Mouse (Mus musculus) CH12.LX (cell line): ENCODE data around the gene Fxyd1. TPM values are rescaled to one million over a fixed set of nuclear protein-coding genes. Genes with fewer than 3 reads are reported as not detected.

ENCODE experiments used
- DNase-seq: peaks from one replicate; pipeline ENCODE4 v3.0.0-alpha.2; 2013; ENCODE audit errors: extremely low read depth
- H3K27ac ChIP-seq: 2 replicates; pipeline ENCODE4 v1.5.1; 2012; ENCODE audit warnings: low read depth, mild to moderate bottlenecking, control low read depth, moderate library complexity; ENCODE audit not compliant: insufficient read depth
- H3K27me3 ChIP-seq: replicated peaks from 2 replicates; pipeline ENCODE3; 2012; ENCODE audit warnings: inconsistent platforms
- H3K36me3 ChIP-seq, 2 experiments: replicated peaks in 1 of 2; 2 replicates each; pipeline versions ENCODE3 to v1.6.1; 2012; ENCODE audit warnings: inconsistent platforms in 1 of 2, low read length in 1 of 2, mild to moderate bottlenecking in 1 of 2, mixed read lengths in 1 of 2, moderate library complexity in 1 of 2; ENCODE audit not compliant: control insufficient read depth in 1 of 2, insufficient read depth in 1 of 2
- H3K4me1 ChIP-seq, 2 experiments: 2 replicates each; pipeline ENCODE4 v1.6.1; 2012; ENCODE audit warnings: inconsistent platforms in 1 of 2, moderate library complexity in 1 of 2; ENCODE audit not compliant: insufficient read depth in 2 of 2, control insufficient read depth in 1 of 2
- H3K4me2 ChIP-seq: 2 replicates; pipeline ENCODE4 v1.6.1; 2012; ENCODE audit warnings: low read depth, mild to moderate bottlenecking, control low read depth; ENCODE audit not compliant: poor library complexity, insufficient read depth, severe bottlenecking
- H3K4me3 ChIP-seq, 3 experiments: fragments of 150-350 bp in 1 of 3; sonication (generic) in 1 of 3; replicated peaks in 1 of 3; 2 replicates each; pipeline versions ENCODE3 to v1.5.1; 2011 to 2012; ENCODE audit warnings: low read depth in 2 of 3, low read length in 2 of 3, mild to moderate bottlenecking in 2 of 3, moderate library complexity in 2 of 3, control low read depth in 1 of 3, improper control_type of control experiment in 1 of 3, inconsistent platforms in 1 of 3, mixed read lengths in 1 of 3; ENCODE audit not compliant: poor library complexity in 1 of 3
- H3K79me2 ChIP-seq: replicated peaks from 2 replicates; pipeline ENCODE4 v1.6.1; 2012; ENCODE audit warnings: mild to moderate bottlenecking, moderate library complexity; ENCODE audit not compliant: control insufficient read depth, poor library complexity, insufficient read depth, severe bottlenecking; ENCODE audit errors: extremely low read depth
- H3K9ac ChIP-seq: 2 replicates; pipeline ENCODE4 v1.6.1; 2012; ENCODE audit warnings: low read depth, mild to moderate bottlenecking, control low read depth, moderate library complexity; ENCODE audit not compliant: insufficient read depth
- H3K9me3 ChIP-seq: replicated peaks from 2 replicates; pipeline ENCODE3; 2012; ENCODE audit warnings: low read length, inconsistent platforms, mixed read lengths
- BHLHE40 ChIP-seq: IDR thresholded peaks from 2 replicates; pipeline ENCODE4 v1.6.1; 2011; ENCODE audit warnings: mild to moderate bottlenecking, low read depth, low read length, improper control_type of control experiment
- CHD1 ChIP-seq: IDR thresholded peaks from 2 replicates; pipeline ENCODE4 v1.6.1; 2012; ENCODE audit warnings: low read depth, low read length, improper control_type of control experiment, inconsistent platforms
- ELF1 ChIP-seq: IDR thresholded peaks from 2 replicates; pipeline ENCODE4 v1.6.1; 2014; ENCODE audit warnings: low read depth, mild to moderate bottlenecking, inconsistent platforms, low read length, improper control_type of control experiment
- ETS1 ChIP-seq: conservative IDR thresholded peaks from 2 replicates; pipeline ENCODE4 v1.6.1; 2012; ENCODE audit warnings: low read depth, mild to moderate bottlenecking, inconsistent platforms, low read length, improper control_type of control experiment, moderate library complexity
- HCFC1 ChIP-seq: IDR thresholded peaks from 2 replicates; pipeline ENCODE4 v1.6.1; 2012; ENCODE audit warnings: low read depth, mild to moderate bottlenecking, inconsistent platforms, low read length, improper control_type of control experiment
- MAZ ChIP-seq: IDR thresholded peaks from 2 replicates; pipeline ENCODE4 v1.6.1; 2012; ENCODE audit warnings: low read depth, mild to moderate bottlenecking, inconsistent platforms, low read length, improper control_type of control experiment, moderate library complexity
- MYC ChIP-seq: IDR thresholded peaks from 2 replicates; pipeline ENCODE4 v1.6.1; 2011; ENCODE audit warnings: low read depth, mild to moderate bottlenecking, improper control_type of control experiment, low read length
- NELFE ChIP-seq: IDR thresholded peaks from 2 replicates; pipeline ENCODE4 v1.6.1; 2011; ENCODE audit warnings: low read depth, low read length, improper control_type of control experiment
- NRF1 ChIP-seq: IDR thresholded peaks from 2 replicates; pipeline ENCODE4 v1.6.1; 2014; ENCODE audit warnings: low read depth, mild to moderate bottlenecking, inconsistent platforms, low read length, improper control_type of control experiment, moderate library complexity
- PAX5 ChIP-seq: IDR thresholded peaks from 2 replicates; pipeline ENCODE4 v1.6.1; 2012; ENCODE audit warnings: low read length, inconsistent platforms, mixed read lengths
- SIN3A ChIP-seq: IDR thresholded peaks from 2 replicates; pipeline ENCODE4 v1.6.1; 2012; ENCODE audit warnings: low read length, improper control_type of control experiment, inconsistent platforms
- SMC3 ChIP-seq: IDR thresholded peaks from 2 replicates; pipeline ENCODE4 v1.6.1; 2011; ENCODE audit warnings: low read depth, low read length, improper control_type of control experiment
- UBTF ChIP-seq: IDR thresholded peaks from 2 replicates; pipeline ENCODE4 v1.6.1; 2012; ENCODE audit warnings: low read depth, mild to moderate bottlenecking, inconsistent platforms, low read length, improper control_type of control experiment, moderate library complexity
- USF1 ChIP-seq: IDR thresholded peaks from 2 replicates; pipeline ENCODE4 v1.6.1; 2014; ENCODE audit warnings: low read depth, mild to moderate bottlenecking, inconsistent platforms, low read length, improper control_type of control experiment
- USF2 ChIP-seq: conservative IDR thresholded peaks from 2 replicates; pipeline ENCODE4 v1.6.1; 2011; ENCODE audit warnings: low read depth, low read length, improper control_type of control experiment
- ZC3H11A ChIP-seq: IDR thresholded peaks from 2 replicates; pipeline ENCODE4 v1.6.1; 2012; ENCODE audit warnings: low read depth, mild to moderate bottlenecking, inconsistent platforms, low read length, improper control_type of control experiment
- ZNF384 ChIP-seq: IDR thresholded peaks from 2 replicates; pipeline ENCODE4 v1.6.1; 2012; ENCODE audit warnings: low read depth, low read length, improper control_type of control experiment, inconsistent platforms
- dilution Hi-C: fragments of 300-500 bp; cut with MboI; formaldehyde crosslinking; loops from 2 replicates; pipeline ENCODE4 v1.14.3; 2020; ENCODE audit warnings: low sequenced_read_pairs; ENCODE audit not compliant: extremely low pct_unique_long_range_greater_than_20kb, extremely low pct_ligation_motif_present
- in situ Hi-C: fragments of 300-500 bp; cut with MboI; formaldehyde crosslinking; loops from 3 replicates; pipeline ENCODE4 v1.14.3; 2019; ENCODE audit warnings: low sequenced_read_pairs, low pct_ligation_motif_present, low pct_unique_long_range_greater_than_20kb, mixed read lengths
- polyA plus RNA-seq: library from polyadenylated mRNA; unstranded; fragments of >175 nt; gene quantifications from 2 replicates; pipeline ENCODE4 v1.2.1, GENCODE M21; 2012; ENCODE audit warnings: low read depth; ENCODE audit not compliant: insufficient read length
- total RNA-seq, 2 experiments: library from RNA; depleted of rRNA; stranded (reverse); fragments of 300-350 nt in 1 of 2; fragments of >200 nt in 1 of 2; gene quantifications; 2 replicates each; pipeline ENCODE4 v1.2.3; 2012 to 2014

Fxyd1 gene
- total and polyA plus RNA-seq, 3 experiments: not detected

DNA sequence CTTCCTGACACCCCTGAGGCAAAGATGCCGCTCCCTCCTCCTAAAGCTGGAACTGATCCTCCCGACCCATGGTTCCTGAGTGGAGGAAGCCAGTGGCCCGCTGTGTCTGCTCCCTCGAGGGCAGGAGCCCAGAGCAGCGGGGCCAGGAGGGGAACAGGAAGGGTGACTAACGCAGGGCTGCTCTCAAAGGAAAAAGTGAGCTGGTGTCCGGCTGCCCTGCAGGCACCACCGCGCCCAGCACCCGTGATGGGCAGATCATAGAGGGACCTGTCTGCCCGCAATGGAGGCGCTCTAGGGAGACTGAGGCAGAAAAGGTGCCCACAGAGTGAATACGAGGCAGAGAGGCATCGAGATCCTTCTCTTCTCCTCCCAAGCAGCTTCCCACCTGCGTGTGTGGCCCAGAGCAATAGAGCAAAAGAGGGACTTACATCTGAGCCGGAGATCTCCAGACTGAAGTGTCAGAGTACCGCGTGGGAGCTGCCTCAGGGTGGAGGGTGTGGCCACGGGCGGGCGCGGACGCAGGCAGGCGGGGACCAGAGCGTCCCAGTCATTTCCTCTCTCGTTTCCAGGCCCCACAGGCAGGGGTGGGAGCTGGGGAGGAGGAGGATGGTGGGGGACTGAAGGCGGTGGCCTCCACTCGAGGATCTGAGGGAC is 15.2 kb downstream of the Fxyd1 start (continued):
- TF ChIP-seq SMC3 (no peak), USF2 (no peak), HCFC1 (0 out of 2 replicates have a peak, but pooled peaks have one; percentile 21), PAX5 (no peak), UBTF (no peak), CHD1 (0 out of 2 replicates have a peak, but pooled peaks have one; percentile 67), USF1 (no peak), MYC (no peak), ELF1 (no peak), ZC3H11A (no peak), ETS1 (peak; percentile 50; the same call in 1 of the 2 replicates), MAZ (0 out of 2 replicates have a peak, but pooled peaks have one; percentile 46), BHLHE40 (no peak), NRF1 (no peak), SIN3A (peak; percentile 76), ZNF384 (no peak), NELFE (peak; percentile 49)
- TF ChIP-seq, all 38 proteins: peak for 14

DNA sequence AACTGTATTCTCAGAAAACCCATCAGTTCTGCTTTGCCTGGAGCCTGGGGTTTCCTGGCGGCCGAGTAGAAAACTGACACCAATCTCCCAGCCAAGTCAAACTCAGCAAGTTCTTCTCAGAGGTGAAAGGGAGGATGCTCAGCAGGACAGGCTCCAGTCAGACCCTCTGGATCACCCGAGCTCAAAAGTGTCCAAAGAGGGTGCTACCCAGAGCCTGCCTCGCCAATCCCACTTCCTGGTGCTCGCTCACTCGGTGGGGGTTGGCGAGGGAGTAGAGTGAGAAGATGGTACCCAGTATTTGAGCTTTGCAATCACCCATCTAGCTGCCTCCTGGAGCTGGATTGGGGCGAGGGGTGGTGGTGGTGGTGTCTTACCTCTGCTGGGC is 16.0 kb downstream of the Fxyd1 start:
- Histone ChIP-seq H3K27ac (no peak overlapping the region), H3K79me2 (no peaks in the 10 kb centered on the region), H3K9me3 (no peaks in the 10 kb centered on the region), H3K9ac (peak overlapping the region; percentile 26; the same call in 1 of the 2 replicates), H3K4me2 (peak overlapping the region; percentile 48), H3K4me1 (peaks cover 3 to 44% of the 10 kb centered on the region in 2 experiments), H3K27me3 (peaks cover 18% of the 10 kb centered on the region), H3K36me3 (peaks cover 0 to 32% of the 10 kb centered on the region in 2 experiments), H3K4me3 (peak overlapping the region; percentile 58 to 73 (median 71))
- in situ Hi-C loops: no loop called here
- DNase-seq: no peak
- TF ChIP-seq ELF1 (peak; percentile 42; the same call in 1 of the 2 replicates), ZNF384 (no peak)
- dilution Hi-C loops: no loop called here
